Mouse (Mus musculus) heart, adult 2 months (tissue): ENCODE measurements around the gene Gpr137c.

Source experiments
- CTCF ChIP-seq: fragments of 200-600 bp; IDR thresholded peaks from 2 replicates; pipeline ENCODE4 v1.8.1; 2022; ENCODE audit warnings: antibody characterized with exemption, mild to moderate bottlenecking, moderate library complexity
- POLR2A ChIP-seq: fragments of 200-500 bp; IDR thresholded peaks from 2 replicates; pipeline ENCODE4 v1.6.1; 2011; ENCODE audit warnings: mild to moderate bottlenecking, low read depth, low read length, control low read depth; ENCODE audit not compliant: insufficient read depth

- no peak for TF ChIP-seq POLR2A
- TF ChIP-seq CTCF, result no peak
Observed at GRCm38 (mm10) chr14:45316927-45317326, 97.4 kb downstream of the Gpr137c start.
